Mouse (Mus musculus) testis, postnatal 14 days (tissue): ENCODE results near the gene Hus1.

ENCODE experiments used
- DNase-seq: peaks from one replicate; pipeline ENCODE4 v3.0.0; 2021; ENCODE audit warnings: low spot score

The Hus1 gene

DNA sequence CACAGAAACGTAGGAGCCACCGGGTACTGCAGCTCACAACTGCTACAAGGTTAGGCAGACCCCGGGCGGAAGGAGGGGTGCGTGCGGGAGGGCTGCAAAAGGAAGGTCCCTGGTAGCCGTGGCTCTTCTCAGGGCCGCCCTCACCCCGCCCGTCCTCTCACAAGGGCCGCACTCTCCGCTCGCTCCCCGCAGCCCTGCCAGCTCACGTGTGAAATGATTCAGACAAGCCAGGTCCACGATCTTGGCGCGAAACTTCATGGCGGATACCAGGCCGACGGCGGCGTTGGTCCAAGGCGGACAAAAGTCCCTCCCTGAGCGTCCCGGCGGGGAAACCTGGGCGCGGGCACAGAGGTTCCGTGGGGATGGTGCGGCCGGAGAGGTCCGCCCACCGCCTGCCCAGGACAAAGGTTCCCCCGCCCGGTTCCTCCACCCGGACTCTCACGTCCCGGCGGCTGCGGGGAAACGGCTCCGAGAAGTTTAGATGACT lies at the start of gene Hus1:
Gene Hus1 (minus strand): TSS at position 339 of the 487 bp plus-strand sequence.
- DNase-seq, result peak; percentile 88

DNA sequence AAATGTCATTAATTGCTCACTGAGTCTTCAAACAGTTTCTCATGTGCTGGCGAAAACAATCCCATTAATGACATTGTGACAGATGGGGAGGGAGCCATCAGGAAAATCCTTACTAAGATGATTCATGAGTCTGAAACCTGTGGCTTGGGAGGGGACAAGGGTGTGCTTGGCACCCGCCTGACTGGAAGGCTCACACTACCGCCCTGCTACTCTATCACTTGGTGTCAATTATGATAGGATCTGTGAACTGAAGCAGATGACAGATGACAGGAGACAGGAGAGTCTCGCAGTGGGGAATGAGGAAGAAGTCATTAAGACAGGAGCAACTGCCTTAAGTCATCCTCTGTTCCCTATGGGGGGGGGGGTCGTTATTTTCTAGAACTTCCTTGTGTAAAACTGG lies 49.5 kb upstream of the Hus1 start:
- no peak for DNase-seq

GRCm38 (mm10) chr11:9060029-9060428 lies 49.0 kb upstream of the Hus1 start:
- no peak for DNase-seq

GRCm38 (mm10) chr11:9057711-9058110 lies 46.7 kb upstream of the Hus1 start:
- no peak for DNase-seq

DNA sequence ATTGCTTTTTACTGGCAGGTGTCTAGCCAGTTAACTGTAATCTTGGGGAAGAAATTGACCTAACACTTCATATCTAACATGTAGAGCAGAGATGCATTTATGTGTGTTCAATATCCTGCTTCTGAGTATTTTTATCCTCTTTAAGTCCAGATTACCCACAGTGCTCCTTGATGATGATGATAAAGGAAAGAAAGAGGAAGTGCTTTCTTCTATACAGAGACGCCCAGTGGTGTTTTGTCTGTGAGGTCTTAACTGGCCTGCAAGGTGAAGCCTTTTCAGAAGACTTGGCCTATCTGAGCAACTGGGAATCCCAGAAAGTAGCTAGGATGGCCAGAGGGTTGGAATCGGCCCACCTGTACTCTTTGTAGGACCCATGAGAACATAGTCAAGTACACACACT lies 45.9 kb upstream of the Hus1 start:
- DNase-seq, result no peak

DNA sequence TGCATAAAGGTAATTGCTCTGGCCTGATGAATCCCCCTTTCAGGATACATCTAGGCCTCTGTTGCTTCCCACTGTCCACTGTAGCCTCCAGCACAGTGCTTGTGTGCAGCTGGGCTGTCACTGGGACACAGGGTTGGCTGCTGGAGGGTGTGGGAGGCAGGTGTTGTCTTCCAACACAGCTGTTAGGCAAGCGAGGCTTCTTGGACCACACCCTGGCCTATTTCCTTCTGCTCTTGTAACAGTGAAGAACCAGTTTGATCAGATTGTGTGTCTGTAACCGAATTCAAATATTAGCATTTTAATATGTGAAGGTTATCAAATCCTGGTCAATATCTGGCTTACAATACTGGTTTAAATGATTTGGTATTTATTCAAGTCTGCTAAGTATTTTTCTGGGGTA lies 40.9 kb upstream of the Hus1 start:
- no peak for DNase-seq

DNA sequence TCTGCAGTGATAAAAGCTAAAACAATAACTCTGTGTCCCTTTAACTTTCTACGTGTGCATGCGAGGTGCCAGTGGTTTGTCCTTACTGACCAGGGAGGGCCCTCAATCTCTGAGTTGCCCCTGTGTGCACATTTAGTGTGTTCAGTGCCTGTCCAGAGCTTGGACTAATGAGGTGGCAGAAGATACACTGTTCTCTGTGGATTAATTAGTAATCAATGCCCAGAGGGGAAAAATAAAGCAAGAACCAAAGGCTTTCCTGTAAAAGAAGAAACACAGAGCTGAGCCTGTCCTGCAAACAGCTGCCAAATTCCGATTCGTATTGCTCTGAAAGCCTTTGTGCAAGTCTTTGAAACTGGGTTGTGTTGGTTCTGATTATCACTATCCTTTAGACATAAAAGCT lies 39.2 kb upstream of the Hus1 start:
- no peak for DNase-seq

DNA sequence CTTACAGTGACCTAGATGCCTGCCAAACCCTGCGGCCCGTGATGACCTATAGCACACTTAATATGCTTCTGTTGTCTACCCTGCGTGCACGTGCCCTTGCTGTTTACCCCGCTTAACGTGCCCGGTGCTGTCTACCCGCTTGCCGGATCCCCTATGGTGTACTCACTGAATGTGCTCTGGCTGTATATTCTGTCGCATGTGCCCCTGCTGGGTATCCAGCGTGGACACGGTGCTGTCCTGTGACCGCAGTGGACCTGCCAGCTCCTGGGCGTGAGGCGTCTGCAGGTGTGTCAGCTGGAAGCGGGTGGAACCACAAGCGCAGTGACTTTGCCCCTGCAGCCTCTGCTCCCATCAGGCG lies 37.7 kb upstream of the Hus1 start, which contains the start of gene Sun3:
Gene Sun3 (minus strand): TSS at position 289 of the 358 bp plus-strand sequence.
- DNase-seq, result no peak

GRCm38 (mm10) chr11:9048011-9048702 lies 37.2 kb upstream of the Hus1 start, which contains the start of gene Gm11992:
Gm11992 (plus strand) TSS chr11:9048594.
- peak; percentile 88 for DNase-seq

DNA sequence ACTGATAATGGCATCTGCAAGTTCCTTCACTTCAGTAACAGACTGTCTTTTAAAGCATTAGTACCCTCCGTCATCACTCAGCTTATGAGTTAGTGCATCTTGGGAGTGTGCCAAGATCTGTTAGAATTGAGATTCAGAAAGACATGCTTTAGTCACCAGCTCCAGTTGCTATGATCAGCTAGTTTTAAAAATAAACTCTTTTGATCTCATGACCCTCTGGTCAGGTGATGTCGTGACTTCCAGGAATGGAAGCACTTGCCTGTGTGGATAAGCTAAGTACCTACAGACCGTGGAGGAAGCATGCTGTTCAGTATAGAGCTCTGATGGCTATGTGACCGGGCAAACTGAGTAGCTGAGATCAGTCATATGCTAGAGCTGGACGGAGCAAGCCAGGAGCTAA lies 36.1 kb upstream of the Hus1 start:
- DNase-seq, result no peak

DNA sequence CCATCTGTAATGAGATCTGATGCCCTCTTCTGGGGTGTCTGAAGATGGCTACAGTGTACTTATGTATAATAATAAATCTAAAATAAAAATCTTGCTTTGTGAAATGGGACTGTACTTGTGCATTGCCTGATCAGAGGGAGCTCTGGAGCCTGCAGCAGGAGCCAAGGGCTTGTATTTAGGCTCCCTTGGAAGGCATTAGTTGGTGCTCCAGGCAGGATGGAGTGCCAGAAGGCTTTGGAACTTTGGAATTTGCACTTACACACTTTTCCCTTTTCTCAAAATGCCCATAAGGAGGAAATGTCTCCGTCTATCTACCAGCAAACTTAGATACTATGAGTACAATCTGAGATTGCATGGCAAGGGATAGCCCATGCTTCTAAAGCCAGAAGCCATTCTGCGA lies 35.6 kb upstream of the Hus1 start:
- no peak for DNase-seq

DNA sequence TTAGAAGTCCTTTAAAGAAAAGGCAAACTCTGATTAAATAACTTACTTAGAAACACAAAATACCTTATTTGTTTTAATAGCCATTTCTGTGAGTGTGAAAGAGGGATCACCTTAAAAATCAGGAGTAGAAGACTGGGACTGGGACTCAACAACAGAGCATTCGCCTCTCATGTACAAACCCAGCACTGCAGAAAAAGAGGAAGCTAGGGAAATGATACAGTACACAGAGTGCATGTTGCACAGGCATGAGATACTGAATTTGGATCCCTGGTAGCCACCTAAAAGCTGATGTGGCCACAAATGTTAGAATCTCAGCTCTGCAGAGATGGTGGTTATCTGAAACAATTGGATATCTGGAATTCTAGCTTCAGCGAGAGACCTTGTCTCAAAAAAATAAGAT lies 20.5 kb upstream of the Hus1 start:
- no peak for DNase-seq

DNA sequence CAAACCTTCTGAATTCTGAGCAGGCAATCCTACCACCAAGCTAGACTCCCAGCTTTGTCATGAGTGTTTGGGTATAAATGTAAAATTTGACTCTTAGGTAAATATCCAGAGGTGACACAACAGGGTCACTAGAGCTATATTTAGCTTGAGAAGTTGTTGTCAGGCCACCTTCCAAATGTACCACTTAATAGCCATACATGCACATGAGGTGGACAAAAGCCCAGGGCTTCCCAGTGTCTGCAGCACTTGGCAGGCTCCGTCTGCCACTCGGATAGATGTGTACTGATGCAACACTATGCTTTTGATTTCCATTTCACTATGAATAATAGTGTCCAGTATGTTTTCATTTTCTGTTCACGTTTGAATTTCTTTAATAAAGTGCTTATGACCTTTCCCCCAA lies 14.2 kb upstream of the Hus1 start:
- no peak for DNase-seq

GRCm38 (mm10) chr11:9024782-9025181 lies 13.8 kb upstream of the Hus1 start:
- no peak for DNase-seq

- no peak for DNase-seq
These were observed 9.2 kb upstream of the Hus1 start for GRCm38 (mm10) chr11:9020207-9020606.

DNA sequence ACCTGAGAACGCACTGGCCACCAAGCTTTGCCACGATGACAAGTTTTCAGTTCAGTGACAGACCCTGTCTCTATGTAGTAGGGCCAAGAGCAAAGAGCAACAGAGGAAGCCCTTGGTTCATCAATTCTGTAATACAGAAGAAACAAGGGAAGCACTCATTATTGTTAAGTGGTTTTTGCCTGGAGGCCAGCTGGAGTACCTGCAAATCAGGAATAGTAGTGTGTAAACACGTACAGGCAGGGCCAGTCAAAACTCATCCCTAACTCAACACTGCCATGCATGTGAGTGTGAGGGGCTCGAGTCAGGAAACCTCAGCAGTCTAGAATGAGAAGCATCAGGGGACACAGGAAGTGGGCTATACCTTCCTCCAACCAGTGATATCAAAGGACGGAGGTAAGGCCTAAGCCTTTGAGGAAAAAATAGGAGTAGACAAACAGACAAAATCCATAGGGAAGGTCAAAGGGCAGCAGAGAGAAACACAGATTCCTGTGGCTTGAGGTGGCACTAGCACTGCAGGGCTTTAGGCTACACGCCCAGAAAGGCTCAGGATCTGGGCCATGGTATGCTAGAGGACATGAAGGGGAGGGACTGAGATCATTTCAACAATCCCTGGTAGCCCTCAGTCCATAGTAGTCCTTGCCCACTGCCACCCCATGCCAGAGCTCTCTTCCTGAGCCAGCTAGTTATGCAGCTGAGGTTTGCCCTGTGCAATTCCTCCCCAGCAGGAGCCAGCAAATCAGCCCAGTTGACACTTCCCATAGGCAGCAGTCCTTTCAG lies 7.7 kb upstream of the Hus1 start:
- DNase-seq, result no peak

GRCm38 (mm10) chr11:9014740-9015139 lies 3.7 kb upstream of the Hus1 start:
- DNase-seq, result no peak

DNA sequence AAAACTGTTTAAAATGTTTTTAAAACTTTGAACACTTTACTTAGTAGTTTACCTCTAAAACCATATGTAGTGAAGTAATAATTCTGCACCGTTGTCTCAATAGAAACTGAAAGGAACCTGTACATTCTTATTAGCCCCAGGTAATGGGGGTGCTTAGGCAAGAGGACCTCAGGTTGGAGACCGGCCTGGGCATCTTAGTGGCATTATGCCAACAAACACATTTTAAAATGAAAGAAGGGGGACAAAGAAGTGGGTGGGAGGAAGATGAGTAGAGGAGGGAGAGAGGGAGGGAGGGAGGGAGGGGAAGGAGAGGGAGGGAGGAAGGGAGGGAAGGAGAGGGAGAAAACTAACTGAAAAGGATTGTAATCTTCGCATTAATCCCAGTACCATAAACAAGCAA lies 357 bp upstream of the Hus1 start:
- DNase-seq, result no peak

DNA sequence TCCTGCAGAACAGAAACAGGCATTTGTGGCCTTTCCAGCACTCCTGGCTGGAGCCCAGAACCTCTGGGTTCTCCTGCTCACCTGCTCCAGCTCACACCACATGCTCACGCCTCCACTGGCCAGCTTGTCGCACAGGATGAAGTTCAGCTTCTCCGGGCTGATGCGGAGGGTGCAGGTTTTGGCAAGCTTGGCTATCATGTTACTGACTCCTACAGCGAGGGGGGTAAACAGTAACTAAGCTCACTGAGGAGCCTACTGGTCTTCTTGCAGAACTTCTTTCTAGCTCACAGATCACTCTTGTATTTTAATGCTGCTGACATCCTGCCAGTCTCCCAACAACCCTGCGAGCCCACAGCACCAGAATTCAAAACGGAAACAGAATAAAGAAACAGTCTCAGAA lies 575 bp downstream of the Hus1 start:
- DNase-seq, result peak; percentile 28

- no peak for DNase-seq
These were observed 2.2 kb downstream of the Hus1 start for GRCm38 (mm10) chr11:9008761-9009160.

- no peak for DNase-seq
These were observed 22.9 kb downstream of the Hus1 start for GRCm38 (mm10) chr11:8988084-8988483.

DNA sequence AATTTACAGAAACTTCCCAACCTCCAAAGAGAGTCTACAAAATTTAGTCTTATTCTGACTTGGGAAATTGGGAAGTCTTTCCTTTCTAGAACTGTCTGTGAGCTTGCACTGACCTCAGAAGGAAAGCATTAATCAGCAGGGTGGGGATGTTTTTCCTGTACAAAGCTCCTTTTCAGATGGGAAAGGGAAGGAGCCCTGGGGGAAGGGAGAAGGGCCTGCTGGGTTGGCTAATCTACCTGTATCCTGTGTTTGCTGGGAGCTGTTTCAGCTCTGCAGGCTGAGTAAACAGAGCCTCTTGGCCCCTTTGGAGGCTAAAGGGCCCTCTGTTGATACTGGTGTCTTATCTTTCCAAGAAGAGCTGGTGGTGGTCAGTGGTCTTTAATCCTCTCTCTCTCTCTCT lies 24.9 kb downstream of the Hus1 start:
- no peak for DNase-seq

DNA sequence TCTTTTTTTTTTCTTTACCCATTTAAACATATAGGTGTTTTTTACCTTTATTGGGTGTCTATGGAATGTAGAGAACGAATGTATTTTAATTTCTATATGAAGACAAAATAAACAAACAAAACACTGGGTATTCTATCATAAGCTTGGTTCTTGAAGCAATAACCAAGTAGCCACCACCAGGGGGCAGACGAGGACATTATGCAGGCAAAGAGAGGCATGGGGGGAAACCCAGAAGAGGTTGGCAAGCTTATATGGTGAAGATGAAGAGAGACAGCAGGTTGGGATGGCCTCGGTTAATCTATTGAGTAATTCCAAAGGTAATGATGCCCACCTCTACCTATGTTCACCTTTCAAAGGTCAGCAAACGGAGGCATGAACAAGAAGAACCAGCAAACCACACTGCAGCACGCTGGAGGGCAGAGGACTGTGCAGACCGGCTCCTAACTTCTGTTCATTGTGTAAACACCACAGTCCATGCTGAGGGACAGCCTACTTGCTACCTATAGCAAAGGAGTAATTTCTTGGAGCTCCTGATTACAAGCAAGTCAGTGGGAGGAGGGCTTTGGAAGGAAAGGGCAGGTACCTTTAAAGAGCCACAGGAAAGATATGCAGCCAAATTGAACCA lies 27.6 kb downstream of the Hus1 start:
- peak; percentile 15 for DNase-seq
